ENCODE assay signal across 11 mouse cellular contexts in the genomic region with DNA sequence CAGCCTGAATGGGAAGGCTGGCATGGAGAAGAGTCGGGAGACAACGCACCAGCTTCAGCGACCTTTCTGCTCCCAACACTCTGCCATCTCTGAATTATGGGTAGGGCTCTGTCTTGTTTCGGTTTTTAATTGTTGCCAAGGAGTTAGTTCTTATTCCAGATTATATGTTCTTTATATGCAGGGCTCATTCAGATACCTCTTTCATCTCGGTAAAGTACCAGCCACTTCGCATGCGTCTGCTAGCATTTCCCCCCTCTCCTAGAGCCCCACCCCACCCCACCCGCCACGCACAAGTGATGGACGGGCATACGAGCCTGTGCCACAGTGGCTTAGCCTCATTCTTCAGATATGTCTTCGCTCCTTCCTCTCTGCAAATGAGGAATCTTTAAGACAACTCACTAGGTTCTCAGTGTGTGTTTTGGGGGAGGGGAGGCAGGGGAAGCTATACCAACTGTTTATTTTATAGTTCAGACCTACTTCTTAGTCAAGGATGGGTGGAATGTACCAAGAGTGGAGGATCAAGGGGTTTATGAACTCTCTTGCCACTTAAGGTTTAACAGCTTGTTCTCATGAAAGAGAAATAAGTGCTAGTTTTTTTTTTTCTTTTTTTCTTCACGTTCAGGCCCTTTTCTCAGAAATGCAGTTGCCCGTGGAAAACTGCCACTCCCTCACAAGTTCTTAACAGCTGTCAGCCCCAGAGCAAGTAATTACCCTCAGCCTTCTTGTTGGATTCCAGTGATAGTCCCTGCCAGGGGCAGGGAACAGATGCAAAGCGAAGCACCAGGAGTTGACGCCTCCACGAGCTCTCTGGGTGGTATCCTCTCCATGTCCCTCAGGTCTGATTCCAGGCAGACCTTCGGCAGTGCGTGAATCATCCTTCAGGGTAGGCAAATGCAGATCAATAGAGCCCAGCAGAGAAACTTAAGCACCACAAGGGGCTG. TPM values are rescaled to one million over a fixed set of nuclear protein-coding genes. Genes with fewer than 3 reads are reported as not detected.
A peak's percentile ranks its signal among the peaks of the same experiment; 100 is the strongest.
DNase-seq lines count a peak whose midpoint lies in the region; ATAC-seq lines count a peak whose summit lies in the region.
"Had no signal": no experiment of that assay in that cellular context is flagged by ENCODE, and none has a peak within 500 bp of the region (broad histone marks: within the 10 kb centered on the region; RNA-seq: fewer than 3 reads in every experiment).

No protein-coding gene starts in this region.

- no peaks in the 10 kb centered on the region for H3K36me3 ChIP-seq in liver, embryonic 12.5 days
- H3K36me3 ChIP-seq in liver, embryonic 11.5 days (ENCODE audit: control insufficient read depth, insufficient read depth, low read length), result no peaks in the 10 kb centered on the region
- no peaks in the 10 kb centered on the region for H3K36me3 ChIP-seq in embryonic facial prominence, embryonic 15.5 days
- H3K36me3 ChIP-seq: hindbrain, embryonic 15.5 days had no signal

- no peaks in the 10 kb centered on the region for H3K9me3 ChIP-seq in liver, embryonic 12.5 days (replicated peaks)
- no peaks in the 10 kb centered on the region for H3K9me3 ChIP-seq in liver, embryonic 11.5 days (ENCODE audit: control insufficient read depth, low read length)
- no peaks in the 10 kb centered on the region for H3K9me3 ChIP-seq in embryonic facial prominence, embryonic 15.5 days (replicated peaks)
- H3K9me3 ChIP-seq: hindbrain, embryonic 15.5 days had no signal

- H3K4me2 ChIP-seq in liver, embryonic 12.5 days, result peak overlapping the region; percentile 12; the same call in 1 of the 2 replicates
- H3K4me2 ChIP-seq in liver, embryonic 11.5 days, result no peak overlapping the region
- no peak overlapping the region for H3K4me2 ChIP-seq in embryonic facial prominence, embryonic 15.5 days (replicated peaks)
- H3K4me2 ChIP-seq: hindbrain, embryonic 15.5 days had no signal

- H3K4me3 ChIP-seq in liver, embryonic 12.5 days, result no peak overlapping the region
- H3K4me3 ChIP-seq in liver, embryonic 11.5 days (ENCODE audit: low read depth, low read length), result no peak overlapping the region
- no peak overlapping the region for H3K4me3 ChIP-seq in embryonic facial prominence, embryonic 15.5 days (replicated peaks)
- H3K4me3 ChIP-seq: hindbrain, embryonic 15.5 days had no signal

- no peaks in the 10 kb centered on the region for H3K27me3 ChIP-seq in liver, embryonic 12.5 days (replicated peaks)
- H3K27me3 ChIP-seq in liver, embryonic 11.5 days (replicated peaks; ENCODE audit: control insufficient read depth, insufficient read depth, low read length), result no peaks in the 10 kb centered on the region
- no peaks in the 10 kb centered on the region for H3K27me3 ChIP-seq in embryonic facial prominence, embryonic 15.5 days
- H3K27me3 ChIP-seq: hindbrain, embryonic 15.5 days had no signal

- H3K9ac ChIP-seq in liver, embryonic 12.5 days, result no peak overlapping the region
- no peak overlapping the region for H3K9ac ChIP-seq in liver, embryonic 11.5 days (ENCODE audit: low read depth, low read length)
- H3K9ac ChIP-seq in embryonic facial prominence, embryonic 15.5 days, result no peak overlapping the region
- H3K9ac ChIP-seq: hindbrain, embryonic 15.5 days had no signal

- WGBS in liver, embryonic 12.5 days (ENCODE audit: insufficient replicate concordance), result 36% methylated on average over 19 of the region's 19 CpGs
- 40% methylated on average over 19 of the region's 19 CpGs for WGBS in liver, embryonic 11.5 days
- WGBS in embryonic facial prominence, embryonic 15.5 days, result 42% methylated on average over 19 of the region's 19 CpGs

- no peak overlapping the region for H3K27ac ChIP-seq in liver, embryonic 12.5 days
- no peak overlapping the region for H3K27ac ChIP-seq in liver, embryonic 11.5 days (ENCODE audit: low read depth, low read length)
- H3K27ac ChIP-seq in embryonic facial prominence, embryonic 15.5 days (replicated peaks), result 0 out of 2 replicates have a peak overlapping the region, but pooled peaks have one; percentile 2
- H3K27ac ChIP-seq: hindbrain, embryonic 15.5 days had no signal

- H3K4me1 ChIP-seq in liver, embryonic 12.5 days, result peaks cover 12% of the 10 kb centered on the region
- H3K4me1 ChIP-seq in liver, embryonic 11.5 days (replicated peaks; ENCODE audit: control insufficient read depth, insufficient read depth, low read length), result peaks cover 8% of the 10 kb centered on the region
- H3K4me1 ChIP-seq in embryonic facial prominence, embryonic 15.5 days, result peaks cover 17% of the 10 kb centered on the region; the same call in 1 of the 2 replicates

- ATAC-seq in liver, embryonic 12.5 days, result no peak
- no peak for ATAC-seq in liver, embryonic 11.5 days (replicated peaks; ENCODE audit: low FRiP score)
- ATAC-seq in embryonic facial prominence, embryonic 15.5 days (ENCODE audit: insufficient number of reproducible peaks, low FRiP score, low TSS enrichment, low read depth), result peak; percentile 34; the same call in 1 of the 2 replicates
- ATAC-seq in megakaryocyte progenitor cell, adult 5-6 weeks (replicated peaks; ENCODE audit: poor library complexity), result no peak

- no peak for DNase-seq in liver, embryonic 11.5 days (ENCODE audit: low spot score)
- DNase-seq in 416B (ENCODE audit: low read depth), result peak; percentile 34
- peak; percentile 6 for DNase-seq in CD4-positive helper T cell, adult 2 months (ENCODE audit: low read depth, low spot score)
- no peak for DNase-seq in urinary bladder, postnatal 25 days (ENCODE audit: low spot score)
- DNase-seq: cerebellum, adult 18-20 months; kidney, postnatal 25 days; liver had no signal

RNA-seq across cellular contexts. Expression of a gene that starts 13.4 kb away (rescaled TPM):
- 14.2 and 14.6 TPM in 2 replicates for polyA plus RNA-seq in liver, embryonic 12.5 days (2016; fragmentation: Nextera tagmentation; extraction: Ambion mirVana)
- 22.3 and 24.2 TPM in 2 replicates for polyA plus RNA-seq in liver, embryonic 11.5 days (2014; fragmentation: Nextera tagmentation; extraction: Ambion mirVana)
- polyA plus RNA-seq in embryonic facial prominence, embryonic 15.5 days (2015; fragmentation: Nextera tagmentation; extraction: Ambion mirVana), result 51.6 and 55.4 TPM in 2 replicates
- 41.8 and 50.9 TPM in 2 replicates for total RNA-seq in megakaryocyte progenitor cell, adult 5-6 weeks (2015)
- 34.7 and 45.8 TPM in 2 replicates for total RNA-seq in megakaryocyte progenitor cell, adult 5-6 weeks (2017)

Comparison
In these comparisons a context has a peak if more than half of its experiments do, and no peak if none do; other contexts are left out.
1. DNase-seq: peak in 416B (single experiment) and CD4-positive helper T cell, adult 2 months (single experiment); none in liver, embryonic 11.5 days (single experiment) and urinary bladder, postnatal 25 days (single experiment).